Mouse (Mus musculus): ENCODE data around the gene Tbc1d22a.

Gene Tbc1d22a

DNA sequence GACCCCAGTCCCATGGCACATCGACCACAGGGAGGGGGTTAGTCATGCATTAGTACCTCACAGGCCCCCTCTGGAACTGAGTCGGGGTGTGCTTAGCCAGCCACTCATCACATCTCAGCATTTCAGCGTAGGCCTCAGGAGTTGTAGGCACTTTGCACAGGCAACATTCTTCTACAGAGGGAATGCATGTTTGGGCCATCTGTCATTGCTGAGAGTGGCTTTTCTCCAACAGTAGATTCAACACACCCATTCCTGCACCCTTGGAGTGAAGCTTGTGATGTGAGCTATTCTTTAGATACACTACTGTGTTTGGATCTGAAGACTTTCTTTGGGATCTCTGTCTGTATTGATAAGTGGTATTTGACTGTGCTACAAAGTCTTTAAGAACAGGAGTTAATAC is 75.8 kb downstream of the Tbc1d22a start:
- DNase-seq, result no peak

DNA sequence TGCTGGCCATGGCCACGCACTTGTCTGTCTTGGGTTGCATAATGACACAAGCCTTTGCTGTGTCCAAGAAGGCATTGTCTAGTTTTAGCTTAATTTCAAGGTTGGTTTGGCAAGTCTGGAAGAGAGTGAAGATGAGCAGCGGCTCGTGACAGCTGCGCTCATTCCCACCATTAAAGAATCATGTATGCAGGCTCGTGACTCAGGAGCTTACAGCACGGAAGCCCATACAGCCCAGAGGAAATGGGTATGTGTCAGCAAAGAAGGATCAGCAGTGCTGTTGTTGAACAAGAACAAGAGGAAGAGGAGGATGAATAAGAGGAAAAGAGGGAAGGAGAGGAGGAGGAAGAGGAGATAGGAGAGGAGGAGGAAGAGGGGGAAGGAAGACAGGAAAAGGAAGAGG is 78.0 kb downstream of the Tbc1d22a start:
- no peak for DNase-seq

DNA sequence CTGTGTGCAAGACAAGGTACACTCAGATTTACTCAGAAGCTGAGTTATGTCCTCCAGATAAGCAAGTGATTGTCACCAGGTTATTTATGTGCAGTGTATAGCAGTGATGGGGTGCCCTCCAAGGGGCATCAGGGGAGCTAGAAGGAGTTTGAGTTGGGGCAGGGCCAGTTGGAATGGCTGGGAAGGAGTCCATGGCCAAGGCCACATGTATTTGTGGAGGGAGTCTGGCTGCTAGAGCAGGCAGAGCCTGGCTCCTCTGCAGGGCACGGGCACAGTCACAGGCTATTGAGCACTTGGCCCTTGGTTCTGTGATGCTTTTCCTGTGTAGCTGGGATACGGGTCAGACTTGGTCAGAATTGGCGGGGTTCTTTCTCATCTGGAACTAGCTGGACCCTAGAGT is 80.2 kb downstream of the Tbc1d22a start:
- DNase-seq, result no peak

DNA sequence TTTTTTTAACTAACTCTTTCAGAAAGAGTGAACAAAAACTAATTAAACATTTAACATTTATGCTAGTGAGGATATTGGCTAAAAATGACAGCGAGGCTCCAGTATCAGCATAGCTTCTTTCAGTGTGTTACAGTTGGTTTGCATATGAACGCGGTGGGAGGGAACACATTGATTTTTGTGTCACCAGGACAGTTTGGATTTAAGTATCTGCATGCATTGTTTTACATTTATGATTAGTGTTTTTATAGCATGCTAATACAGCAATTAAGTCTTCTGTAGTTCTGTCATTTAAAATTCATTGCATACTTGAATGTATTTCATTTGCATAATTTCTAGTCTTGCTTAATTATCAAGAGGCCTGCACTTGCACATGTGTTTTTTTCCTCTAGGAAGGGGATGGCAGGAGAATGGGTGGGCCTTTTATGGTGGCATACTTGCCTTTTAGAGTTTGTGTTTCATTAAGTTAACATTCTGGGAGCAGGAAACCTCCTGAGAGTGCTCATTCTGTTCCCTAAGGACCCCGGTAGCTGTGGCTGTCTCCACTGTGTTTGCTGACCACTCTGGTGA is 81.5 kb downstream of the Tbc1d22a start:
- no peak for DNase-seq

DNA sequence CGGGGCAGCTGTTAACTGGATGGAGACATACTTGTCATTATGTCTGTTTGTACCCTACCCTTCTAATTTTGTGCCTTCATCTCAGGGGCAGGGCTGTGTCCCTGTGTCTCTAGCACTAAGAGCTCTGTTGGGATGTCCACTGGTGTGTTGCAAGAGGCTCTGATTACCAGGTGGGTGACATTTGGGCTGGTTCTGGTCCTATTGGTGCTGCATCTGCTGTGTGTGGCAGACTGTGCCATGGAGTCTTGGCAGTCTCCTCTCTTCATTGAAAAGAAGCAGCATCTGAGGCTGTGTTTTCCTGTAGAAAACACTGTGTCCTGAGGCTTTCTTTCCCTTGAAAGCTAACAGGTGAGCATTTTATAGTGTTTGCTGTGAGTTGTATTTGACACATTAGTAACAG is 83.0 kb downstream of the Tbc1d22a start:
- DNase-seq, result no peak

DNA sequence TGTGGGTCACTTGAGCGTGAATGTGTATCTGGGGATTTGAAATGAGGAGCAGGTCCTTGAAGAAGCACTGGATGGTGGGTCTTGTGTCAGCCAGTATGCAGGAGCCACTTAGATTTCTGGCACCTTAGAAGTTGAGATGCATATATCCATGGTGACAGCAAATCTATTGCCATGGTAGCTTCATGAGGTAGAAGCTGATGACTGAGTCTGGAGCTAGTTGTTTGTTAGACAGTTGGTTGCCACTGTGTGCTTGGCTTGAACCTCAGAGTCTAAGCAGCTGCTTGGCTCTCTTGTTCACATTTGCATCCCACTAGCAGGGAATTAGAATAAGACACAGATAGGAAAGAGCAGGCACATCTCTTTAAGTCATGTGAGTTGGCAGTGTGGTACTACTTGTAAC is 89.6 kb downstream of the Tbc1d22a start:
- DNase-seq, result no peak

DNA sequence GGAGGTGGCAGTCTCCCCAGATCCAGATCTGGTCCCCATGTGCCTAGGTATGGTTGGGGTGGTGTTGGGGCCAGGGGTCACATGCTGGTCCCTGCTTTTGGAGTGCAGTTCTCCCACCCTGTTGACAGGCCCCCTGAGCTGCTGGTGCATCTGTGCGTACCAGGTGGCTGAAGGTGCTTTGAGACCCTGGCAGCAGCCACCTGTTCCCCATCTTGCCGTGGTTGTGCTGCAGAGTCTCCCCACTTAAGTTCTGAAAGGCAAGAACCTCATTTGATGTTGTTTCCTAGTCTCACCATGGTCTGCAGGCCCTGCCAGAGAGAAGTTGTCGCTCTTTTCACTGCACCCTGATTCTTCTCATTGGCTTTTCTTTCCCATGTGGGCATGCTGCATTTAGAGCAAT is 90.6 kb downstream of the Tbc1d22a start:
- DNase-seq, result no peak

DNA sequence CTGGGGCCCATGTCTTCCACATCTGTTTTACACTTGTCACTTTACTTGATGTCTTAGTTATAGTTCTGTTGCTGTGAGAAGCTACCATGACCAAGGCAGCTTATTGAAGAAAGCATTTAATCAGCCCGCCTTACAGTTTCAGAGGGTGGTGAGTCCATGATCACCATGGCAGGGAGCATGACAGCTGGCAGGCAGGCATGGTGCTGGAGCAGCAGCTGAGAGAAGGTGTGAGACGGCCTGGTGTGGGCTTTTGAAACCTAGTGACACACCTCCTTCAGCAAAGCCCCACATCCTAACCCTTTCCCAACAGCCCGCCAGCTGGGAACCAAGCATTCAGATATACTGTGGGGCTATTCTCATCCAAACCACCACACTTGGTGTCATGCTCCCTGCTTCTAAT is 91.0 kb downstream of the Tbc1d22a start:
- no peak for DNase-seq

DNA sequence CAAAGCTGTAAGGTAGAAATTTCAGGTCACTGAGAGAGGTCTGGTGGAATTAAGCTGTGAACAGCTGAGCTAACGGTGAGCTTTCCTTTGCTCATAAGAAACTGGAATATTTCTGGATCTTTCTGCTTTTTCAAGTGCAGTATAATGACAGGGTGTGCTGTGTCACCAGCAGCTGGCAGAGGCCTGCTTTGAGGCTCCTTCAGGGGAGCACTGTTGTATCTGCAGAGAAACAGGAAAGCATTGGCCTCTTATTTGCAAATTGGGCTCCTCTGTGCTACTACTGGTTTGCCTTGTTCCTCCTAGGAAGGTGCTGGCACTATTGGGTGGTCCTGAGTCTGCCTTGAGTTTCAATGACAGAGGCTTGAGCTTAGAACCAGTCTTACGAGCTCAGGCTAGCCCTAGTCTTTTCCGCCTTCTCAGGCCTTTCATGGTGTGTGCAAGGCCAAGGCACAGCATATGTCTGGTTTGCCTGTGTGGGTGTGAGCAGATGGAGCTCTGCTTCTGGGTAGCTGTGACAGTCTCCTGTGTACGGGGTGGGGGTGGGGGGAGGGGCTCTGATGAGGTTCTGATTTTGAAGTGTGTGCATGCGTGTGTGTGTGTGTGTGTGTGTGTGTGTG is 95.1 kb downstream of the Tbc1d22a start:
- no peak for DNase-seq

DNA sequence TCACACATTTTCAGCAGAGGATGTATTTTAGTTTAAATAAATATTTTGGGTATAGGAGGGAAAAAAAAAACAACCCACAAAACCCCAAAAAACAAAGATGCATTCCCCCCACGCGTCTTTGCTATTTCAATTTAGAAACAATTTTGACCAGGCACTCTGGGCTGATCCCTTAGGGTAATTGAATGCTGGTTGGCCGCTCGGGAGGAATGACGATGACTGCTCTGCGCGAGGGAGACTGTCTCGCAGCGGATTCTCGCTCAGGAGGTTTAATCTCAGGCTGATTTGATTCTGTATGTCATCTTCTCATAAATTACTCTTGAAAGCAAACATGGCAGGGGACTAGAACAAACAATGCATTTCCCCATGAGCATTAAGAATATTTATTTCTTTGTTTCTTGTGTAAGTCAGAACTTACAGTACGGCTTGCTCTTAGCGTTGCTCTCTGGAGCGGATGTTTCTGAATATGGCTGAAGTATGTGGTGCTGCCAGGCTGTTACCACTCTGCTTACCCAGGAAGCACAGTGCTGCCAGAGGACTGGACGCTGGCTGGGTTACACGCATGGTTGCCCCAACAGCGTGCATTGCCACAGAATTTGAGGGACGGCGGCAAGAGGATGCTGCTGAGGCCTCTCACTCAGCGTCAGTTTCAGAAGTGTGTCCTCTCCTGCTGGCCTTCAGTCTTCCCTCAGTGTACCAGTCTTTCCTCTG is 106.7 kb downstream of the Tbc1d22a start:
- no peak for DNase-seq

DNA sequence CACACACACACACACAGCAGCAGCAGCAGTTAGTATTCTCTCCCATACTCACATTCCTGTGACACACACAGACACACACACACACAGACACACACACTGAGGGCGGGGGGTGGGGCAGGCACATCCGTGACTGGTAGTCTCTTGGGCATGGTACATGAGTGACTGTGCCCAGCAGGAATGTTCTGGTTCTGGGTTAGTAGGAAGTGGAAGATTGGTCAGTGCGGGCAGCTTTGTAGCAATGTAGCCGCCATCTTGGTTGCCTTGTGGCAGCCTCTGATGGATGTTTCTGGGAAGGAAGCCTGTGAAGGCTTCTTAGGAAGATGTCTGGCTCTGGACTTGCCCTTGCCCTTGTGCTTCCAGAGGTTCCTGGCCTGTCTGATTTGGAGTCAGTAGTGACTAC is 112.1 kb downstream of the Tbc1d22a start:
- DNase-seq, result no peak

DNA sequence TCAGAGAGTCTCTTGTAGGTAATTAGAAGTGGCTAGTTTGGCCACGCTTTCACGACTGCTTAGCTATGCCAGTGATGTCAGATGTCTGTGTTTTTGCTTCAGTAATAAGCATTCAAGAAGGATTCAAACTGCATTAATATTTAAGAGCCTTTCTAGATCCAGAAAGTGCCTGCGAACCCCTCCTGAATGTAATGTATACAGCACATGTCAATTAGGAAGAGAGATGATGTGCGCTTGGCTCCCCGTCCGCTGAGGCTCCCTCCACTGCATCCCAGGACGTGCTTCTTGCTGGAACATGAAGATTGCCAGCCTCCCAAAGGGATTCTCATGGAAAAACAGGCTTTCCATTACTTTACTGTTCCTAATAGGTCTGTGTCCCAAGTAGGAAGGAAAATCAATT is 115.7 kb downstream of the Tbc1d22a start:
- no peak for DNase-seq

DNA sequence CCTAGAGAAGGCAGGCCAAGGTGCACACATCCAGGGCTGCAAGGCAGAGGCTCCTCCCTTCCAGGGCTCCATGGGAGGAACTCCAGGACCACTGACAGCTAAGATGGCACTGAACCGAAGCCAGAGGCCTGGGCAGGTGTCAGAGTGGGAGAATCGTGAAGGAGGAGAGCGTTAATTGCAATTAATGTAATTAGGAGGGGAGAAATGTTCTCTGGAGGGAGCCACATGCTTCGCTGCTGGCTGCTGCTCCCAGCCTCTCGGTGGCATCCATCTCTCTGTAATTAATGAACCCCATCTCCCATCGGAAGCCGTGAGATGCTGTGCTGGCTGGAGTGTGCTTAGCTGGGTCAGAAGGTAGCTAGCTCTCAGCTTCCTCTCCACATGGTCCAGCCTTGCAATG is 116.2 kb downstream of the Tbc1d22a start:
- no peak for DNase-seq

DNA sequence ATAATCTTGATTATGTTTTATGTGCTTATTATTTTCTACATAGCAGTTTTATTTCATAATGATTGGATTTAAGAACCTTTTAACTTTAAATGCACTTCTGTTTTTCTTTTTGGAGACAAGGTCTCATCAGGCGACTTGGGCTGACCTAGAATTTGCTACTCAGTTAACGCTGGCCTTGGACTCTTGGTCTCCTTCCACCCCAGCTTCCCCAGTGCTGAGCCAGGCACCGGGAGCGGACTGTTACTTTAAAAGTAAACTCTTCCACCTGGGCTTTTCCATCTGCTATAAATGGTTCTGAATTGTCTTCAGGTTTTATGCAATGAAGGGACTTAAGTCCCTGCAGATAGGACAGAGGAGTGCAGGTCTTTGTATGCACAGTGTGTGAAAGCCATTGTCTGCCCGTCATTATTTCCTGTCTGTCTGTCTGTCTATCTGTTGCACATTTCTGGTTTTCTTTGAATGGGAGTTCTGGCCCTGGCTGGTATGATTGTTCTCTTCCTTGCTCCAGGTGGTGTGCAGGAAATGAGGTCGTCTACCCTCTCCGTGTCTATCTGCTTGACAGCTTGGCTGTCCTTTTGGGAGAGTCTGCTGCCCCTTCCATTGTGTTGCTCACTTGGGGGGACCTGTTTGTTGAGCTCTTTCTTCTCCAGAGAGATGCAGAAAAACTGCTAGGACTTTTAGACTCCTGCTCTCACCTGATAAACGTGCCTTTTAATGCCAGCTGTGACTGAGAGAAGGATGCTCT is 117.4 kb downstream of the Tbc1d22a start:
- DNase-seq, result no peak

DNA sequence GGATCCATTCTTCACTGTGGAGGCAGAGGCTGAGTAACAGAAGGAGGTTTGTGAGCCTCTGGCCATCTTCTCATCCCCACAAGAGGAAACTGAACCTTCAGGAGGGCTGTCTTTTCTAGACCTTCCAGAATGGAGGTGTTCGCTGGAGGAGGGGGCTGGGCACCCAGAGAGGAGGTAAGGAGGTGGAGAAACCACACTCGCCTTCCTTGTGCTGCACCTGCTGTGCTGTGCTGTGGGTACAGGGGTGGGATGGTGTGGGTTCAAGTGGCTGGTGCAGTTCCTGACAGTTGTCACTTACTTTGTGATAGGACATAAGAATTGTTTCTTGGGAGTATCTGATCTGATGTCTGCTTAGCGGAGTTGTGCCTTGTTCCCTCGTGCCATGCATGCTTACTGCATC is 118.9 kb downstream of the Tbc1d22a start:
- no peak for DNase-seq

DNA sequence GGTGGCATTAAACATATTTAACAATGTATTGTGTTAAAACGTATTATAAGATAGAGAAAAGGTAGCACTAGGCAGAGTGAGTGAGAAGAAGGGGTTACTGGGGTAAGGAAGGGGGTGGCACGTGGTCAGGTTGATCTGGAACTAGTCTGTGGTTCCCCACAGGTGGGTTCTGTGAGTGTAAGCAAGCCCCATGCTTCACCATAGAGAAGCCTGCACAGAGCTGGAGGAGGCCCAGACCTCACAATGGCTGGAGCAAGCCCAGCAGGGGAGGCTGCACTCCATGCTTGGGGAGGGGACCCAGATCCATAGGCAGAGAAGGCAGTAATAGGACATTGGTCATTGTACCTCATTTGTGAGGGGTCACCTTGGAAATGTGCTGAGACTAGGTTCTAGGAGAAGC is 119.3 kb downstream of the Tbc1d22a start:
- no peak for DNase-seq

DNA sequence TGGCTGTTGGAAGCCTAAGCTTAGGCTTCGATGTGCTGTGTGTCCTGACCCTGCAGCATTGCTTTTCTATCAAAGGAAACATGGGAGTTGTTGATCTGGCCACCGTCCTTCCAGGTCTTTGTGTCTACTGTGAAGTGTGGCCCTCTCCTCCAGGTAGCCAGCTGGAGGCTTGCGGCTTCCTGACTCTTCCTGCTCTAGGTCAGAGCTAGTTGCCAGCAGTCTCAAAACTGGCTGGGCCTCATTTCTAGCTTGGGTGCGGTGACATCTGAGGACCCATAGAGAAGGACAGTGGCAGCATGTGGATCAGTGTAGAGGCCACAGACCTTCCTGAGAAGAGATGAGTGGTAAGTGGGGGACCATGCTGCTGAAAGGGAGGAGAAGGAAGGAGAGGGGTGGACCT is 120.0 kb downstream of the Tbc1d22a start:
- no peak for DNase-seq

DNA sequence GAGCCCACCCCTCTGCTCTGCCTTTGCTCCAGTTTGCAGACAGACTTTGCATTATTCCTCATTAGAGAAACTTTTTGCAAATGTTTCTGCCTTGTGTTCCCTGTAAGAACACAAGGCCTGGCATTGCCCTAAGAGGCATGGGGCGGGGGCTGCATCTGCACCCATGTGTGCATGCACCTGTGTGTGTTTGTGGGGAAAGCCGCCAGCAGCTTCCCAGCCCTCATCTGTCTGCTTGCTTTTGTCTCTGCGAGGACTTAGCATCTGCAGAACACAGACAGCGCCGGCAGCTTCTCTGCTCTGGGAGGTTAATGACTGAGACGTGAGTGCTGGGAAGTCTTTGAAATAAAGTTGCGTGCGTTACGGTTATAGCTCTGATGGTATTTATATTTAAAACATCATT is 120.5 kb downstream of the Tbc1d22a start:
- no peak for DNase-seq

DNA sequence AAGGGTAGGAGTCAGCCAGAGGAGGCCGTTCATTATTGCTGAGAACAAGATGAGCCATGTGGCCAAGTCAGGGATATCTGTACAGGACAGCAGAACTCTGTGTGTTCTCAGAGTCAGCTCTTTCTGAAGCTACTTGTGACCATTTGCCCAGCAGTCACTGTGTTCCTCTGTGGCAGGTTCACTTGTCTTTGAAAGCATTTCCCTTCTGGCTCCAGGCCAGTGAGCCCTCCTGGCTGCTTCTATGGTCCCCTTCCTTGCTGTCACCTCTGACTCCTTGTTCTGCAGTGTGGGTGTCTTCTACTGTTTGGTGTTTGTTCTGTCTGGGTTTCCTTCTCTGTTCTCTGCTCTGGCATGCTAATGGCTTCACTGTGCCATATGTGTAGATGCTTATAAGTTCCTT is 121.5 kb downstream of the Tbc1d22a start:
- DNase-seq, result no peak

DNA sequence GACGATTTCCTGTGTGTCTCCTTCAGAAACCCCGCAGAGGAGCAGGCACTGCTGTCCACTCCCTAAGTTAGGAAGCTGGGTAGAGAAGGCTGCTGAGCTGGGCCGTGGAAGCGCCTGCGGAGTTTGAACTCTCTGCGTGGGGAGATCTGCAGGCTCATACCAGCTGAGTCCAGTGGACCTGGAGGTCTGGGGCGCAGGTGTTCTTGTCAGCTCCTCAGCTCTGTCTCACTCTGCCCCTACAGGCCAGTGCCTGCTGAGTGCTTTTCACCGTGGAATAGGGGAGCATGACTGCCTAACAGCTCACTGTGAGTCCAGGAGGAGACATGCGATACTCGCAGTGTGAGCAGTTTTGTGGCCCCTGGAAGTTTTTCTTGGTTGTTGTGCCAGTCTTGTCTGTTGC is 123.5 kb downstream of the Tbc1d22a start:
- no peak for DNase-seq

DNA sequence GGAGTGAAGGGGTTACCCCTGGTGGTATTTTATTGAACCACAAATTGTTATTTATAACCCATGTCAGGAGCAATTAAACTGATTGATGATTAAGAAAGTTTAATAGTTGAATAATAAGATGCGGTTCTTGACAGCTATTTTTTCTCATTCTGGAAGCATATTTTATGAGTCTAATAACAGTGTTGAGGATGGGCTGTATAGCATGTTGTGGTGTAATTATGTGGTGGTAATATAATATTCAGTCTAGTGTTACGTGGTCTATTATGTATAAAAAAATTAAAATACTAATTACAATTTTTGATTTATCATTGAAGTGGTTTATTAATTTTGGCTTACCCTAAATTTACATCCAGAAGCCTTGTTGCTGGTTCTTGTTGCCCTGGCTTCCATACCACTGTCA is 125.5 kb downstream of the Tbc1d22a start:
- no peak for DNase-seq

DNA sequence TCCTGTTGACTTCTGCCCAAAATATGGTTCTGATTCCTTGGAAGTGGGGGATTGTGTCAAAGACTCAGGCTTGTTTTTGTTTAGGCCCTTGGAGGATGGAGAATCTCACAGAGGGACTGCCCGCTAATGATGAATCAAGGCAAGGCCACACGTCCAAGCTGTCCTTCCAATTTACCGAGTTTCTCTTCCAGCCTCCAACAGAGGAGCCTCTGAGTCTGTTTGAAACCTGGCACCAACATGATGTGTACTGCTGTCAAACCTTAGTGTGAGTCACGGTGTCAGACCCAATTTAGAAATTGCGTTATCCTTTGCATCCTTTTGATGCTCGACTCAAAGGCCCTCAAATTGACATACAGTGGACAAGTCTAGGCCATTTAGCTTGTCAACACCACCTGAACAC is 126.5 kb downstream of the Tbc1d22a start:
- DNase-seq, result no peak

DNA sequence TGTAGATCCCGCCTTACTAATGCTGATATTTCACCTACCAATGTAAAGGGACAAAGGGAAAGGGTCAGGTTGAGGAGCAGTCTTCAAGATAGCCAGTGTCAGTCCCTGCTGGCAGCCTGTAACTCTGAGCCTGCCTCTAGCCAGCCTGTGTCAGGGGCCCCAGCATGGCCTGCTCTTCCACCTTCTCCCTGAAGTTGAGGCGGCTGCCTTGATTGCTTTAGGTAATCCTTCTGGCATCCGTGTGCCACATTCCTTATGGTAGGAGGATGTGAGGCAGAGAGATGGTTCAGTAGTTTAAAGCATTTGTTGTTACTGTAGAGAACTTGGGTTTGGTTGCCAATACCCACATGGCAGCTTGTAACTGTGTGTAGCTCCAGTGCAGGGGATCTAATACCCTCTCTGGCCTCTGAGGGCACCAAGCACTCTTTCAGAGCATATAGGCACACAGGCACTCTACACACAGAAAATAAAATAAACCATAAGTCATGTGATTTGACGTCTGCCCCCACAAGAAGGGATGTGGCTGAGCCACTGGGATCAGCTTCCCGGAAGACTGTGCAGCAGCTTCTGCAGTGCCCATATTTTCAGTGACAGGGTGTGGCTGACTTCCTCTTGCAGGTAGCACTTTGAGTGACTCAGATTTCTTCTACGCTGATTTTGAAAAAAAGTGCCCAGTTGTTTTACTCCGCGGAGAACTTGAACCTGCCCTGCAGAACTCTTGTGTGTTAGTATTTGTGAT is 128.5 kb downstream of the Tbc1d22a start:
- no peak for DNase-seq

Measured in lung, postnatal 14 days (tissue).